Mouse (Mus musculus): ENCODE data around the gene Gnai1. TPM values are rescaled to one million over a fixed set of nuclear protein-coding genes. Genes with fewer than 3 reads are reported as not detected.

The Gnai1 gene
- polyA plus RNA-seq, 1 experiment from 2014 or later = 1.7 TPM

DNA sequence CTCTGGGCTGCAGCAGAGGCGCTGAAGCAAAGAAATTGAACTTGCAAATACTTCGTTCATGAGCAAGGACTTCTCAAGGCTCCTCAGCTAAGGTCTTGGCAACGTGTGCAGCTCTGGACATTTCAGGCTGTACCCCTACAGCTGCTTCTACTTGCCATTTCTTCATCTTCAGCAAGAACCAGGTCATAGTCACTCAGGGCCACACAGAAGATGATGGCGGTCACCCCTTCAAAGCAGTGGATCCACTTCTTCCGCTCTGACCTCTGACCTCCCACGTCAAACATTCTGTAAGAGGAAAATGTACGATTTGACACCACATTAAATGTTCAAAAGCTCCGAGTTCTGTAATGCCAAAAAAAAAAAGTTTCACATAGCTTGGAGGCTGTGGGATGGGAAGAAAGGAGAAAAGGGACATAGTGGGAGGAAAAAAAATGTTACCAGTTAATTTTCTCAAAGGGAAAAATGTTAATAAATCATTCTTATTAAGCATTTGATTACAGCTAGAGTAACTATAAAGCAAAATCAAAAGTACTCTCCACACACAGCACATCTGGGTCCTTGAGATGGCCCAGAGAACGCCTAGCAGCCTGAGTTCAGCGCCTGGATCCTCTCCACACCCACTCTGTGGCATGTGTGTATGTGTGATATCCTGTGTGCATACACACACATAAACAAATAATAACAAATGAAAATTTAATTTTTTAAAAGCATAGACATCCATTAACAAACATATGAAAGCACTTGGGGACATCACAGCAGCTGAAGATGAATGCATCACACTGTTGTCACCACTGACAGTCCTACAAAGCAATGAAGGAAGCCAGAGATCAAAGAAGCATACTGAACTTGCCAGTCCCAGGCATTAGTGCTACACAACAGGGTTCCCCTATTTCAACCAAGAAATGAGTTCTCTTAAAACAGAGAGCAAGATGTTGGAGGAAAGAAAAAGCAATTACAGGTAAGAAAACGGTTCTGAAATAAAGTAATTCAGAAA is 86.6 kb downstream of the Gnai1 start:
- TF ChIP-seq CTCF (IDR thresholded peaks at IDR 0.05; ENCODE audit: low read depth) (no peak), EP300 (IDR thresholded peaks at IDR 0.05; ENCODE audit: low read depth) (no peak)
- Histone ChIP-seq H3K9me3 (ENCODE audit: low read length) (no peaks in the 10 kb centered on the region), H3K27ac (ENCODE audit: low read depth) (no peak overlapping the region), H3K27me3 (ENCODE audit: insufficient read depth, low read length) (no peaks in the 10 kb centered on the region), H3K4me1 (ENCODE audit: insufficient read depth) (no peaks in the 10 kb centered on the region), H3K9ac (replicated peaks) (no peak overlapping the region), H3K4me3 (ENCODE audit: low read depth, low read length) (no peak overlapping the region), H3K36me3 (replicated peaks; ENCODE audit: insufficient read depth, low read length) (no peaks in the 10 kb centered on the region), H3K4me2 (ENCODE audit: low read depth, low read length) (no peak overlapping the region)
- WGBS (ENCODE audit: insufficient replicate concordance) = 74% methylated on average over 11 of the region's 11 CpGs
- no peak for DNase-seq
- ATAC-seq = no peak

DNA sequence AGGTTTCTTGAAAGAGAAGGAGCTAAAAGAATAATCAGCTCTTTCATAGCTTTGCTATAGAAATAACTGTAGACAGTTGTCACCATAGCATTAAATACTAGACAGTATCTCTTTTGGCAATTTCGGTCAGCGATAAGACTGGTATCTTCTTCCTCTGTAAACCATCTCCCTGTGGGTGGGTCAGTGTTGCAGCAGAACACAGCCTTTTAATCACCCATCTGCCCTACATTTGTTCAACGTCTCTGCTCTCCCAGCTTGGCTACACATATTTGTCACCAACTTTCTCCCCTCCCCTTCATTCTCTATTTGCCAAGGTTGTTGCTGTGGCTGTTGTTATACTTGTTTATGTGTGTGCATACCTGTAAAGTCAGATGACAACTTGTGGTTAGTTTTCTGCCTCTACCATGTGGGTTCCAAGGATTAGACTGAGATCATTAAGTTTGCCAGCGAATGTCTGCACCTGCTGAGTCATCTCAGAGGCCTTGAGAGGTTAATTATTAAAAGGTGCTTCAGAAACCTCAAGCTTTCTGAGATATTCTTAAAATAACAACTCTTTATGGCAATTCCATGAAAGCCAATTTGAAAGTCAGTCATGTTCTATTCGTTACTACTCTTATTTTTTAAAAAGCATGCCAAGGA is 109.7 kb downstream of the Gnai1 start:
- H3K36me3 ChIP-seq (replicated peaks; ENCODE audit: insufficient read depth, low read length) = no peaks in the 10 kb centered on the region
- TF ChIP-seq EP300 (IDR thresholded peaks at IDR 0.05; ENCODE audit: low read depth) (no peak), CTCF (IDR thresholded peaks at IDR 0.05; ENCODE audit: low read depth) (no peak)
- H3K4me1 ChIP-seq (ENCODE audit: insufficient read depth) = no peaks in the 10 kb centered on the region
- no peak overlapping the region for H3K4me2 ChIP-seq (ENCODE audit: low read depth, low read length)
- DNase-seq = no peak
- no peak overlapping the region for H3K27ac ChIP-seq (ENCODE audit: low read depth)
- ATAC-seq = no peak
- H3K27me3 ChIP-seq (ENCODE audit: insufficient read depth, low read length) = no peaks in the 10 kb centered on the region
- H3K4me3 ChIP-seq (ENCODE audit: low read depth, low read length) = no peak overlapping the region
- H3K9ac ChIP-seq (replicated peaks) = no peak overlapping the region
- H3K9me3 ChIP-seq (ENCODE audit: low read length) = no peaks in the 10 kb centered on the region
- 70% methylated on average over 5 of the region's 5 CpGs for WGBS (ENCODE audit: insufficient replicate concordance)

DNA sequence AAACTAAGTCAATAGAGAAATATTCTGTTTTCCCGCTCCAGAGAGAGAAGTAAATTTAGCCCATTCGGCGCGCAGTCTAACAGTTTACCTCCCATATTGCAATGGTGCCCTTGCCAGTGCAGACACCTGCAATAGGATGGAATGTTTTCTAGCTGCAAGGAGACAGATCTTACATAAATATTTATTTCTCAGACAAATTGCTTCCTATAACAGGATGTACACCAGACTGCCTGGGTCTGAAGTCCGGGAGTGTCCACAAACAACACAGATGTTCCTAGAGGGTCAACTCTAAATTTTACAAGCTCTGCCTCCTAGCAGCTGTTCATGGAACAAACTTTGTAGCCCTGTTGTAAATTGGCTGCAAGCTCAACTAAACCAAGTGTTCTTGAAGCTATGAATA is 111.0 kb downstream of the Gnai1 start:
- no peak overlapping the region for H3K27ac ChIP-seq (ENCODE audit: low read depth)

GRCm38 (mm10) chr5:18229396-18229795 is 130.8 kb downstream of the Gnai1 start:
- H3K36me3 ChIP-seq (replicated peaks; ENCODE audit: insufficient read depth, low read length) = no peaks in the 10 kb centered on the region
- no peaks in the 10 kb centered on the region for H3K9me3 ChIP-seq (ENCODE audit: low read length)
- DNase-seq (no peak), ATAC-seq (no peak)
- TF ChIP-seq EP300 (IDR thresholded peaks at IDR 0.05; ENCODE audit: low read depth) = no peak
- TF ChIP-seq CTCF (IDR thresholded peaks at IDR 0.05; ENCODE audit: low read depth) = no peak
- no peak overlapping the region for H3K27ac ChIP-seq (ENCODE audit: low read depth)
- no peak overlapping the region for H3K4me2 ChIP-seq (ENCODE audit: low read depth, low read length)
- H3K4me1 ChIP-seq (ENCODE audit: insufficient read depth) = no peaks in the 10 kb centered on the region
- H3K4me3 ChIP-seq (ENCODE audit: low read depth, low read length) = no peak overlapping the region
- H3K27me3 ChIP-seq (ENCODE audit: insufficient read depth, low read length) = no peaks in the 10 kb centered on the region
- H3K9ac ChIP-seq (replicated peaks) = no peak overlapping the region
- 36% methylated on average over 1 of the region's 1 CpGs for WGBS (ENCODE audit: insufficient replicate concordance)

More for the DNA sequence above, 111.0 kb downstream of the Gnai1 start:
- Histone ChIP-seq H3K9me3 (ENCODE audit: low read length) (no peaks in the 10 kb centered on the region), H3K9ac (replicated peaks) (no peak overlapping the region), H3K36me3 (replicated peaks; ENCODE audit: insufficient read depth, low read length) (no peaks in the 10 kb centered on the region), H3K4me2 (ENCODE audit: low read depth, low read length) (no peak overlapping the region), H3K27me3 (ENCODE audit: insufficient read depth, low read length) (no peaks in the 10 kb centered on the region), H3K4me3 (ENCODE audit: low read depth, low read length) (no peak overlapping the region), H3K4me1 (ENCODE audit: insufficient read depth) (no peaks in the 10 kb centered on the region)
- ATAC-seq (no peak), DNase-seq (no peak)
- TF ChIP-seq EP300 (IDR thresholded peaks at IDR 0.05; ENCODE audit: low read depth) = no peak
- WGBS (ENCODE audit: insufficient replicate concordance) = 84% methylated on average over 5 of the region's 5 CpGs

DNA sequence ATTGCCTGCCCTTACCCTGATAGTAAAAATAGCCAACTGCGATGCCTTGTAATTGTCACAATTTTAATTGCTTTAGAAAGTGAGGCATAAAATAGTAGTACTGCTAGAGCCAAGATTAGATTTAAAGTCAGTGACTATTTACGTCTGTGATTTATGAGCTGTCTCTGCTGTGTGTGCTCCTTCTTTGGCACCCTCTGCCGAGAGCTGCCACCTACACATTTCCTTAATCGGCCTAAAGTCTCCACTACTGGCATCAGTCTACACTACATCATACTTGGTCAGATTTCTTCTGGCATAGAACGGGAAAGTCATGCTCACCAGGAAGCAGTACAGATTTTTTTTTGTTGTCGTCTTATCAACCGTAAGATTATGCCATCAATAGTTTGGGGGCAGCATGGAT is 131.3 kb downstream of the Gnai1 start:
- no peaks in the 10 kb centered on the region for H3K27me3 ChIP-seq (ENCODE audit: insufficient read depth, low read length)
- no peak overlapping the region for H3K4me3 ChIP-seq (ENCODE audit: low read depth, low read length)
- H3K9me3 ChIP-seq (ENCODE audit: low read length) = no peaks in the 10 kb centered on the region
- no peak for DNase-seq
- H3K9ac ChIP-seq (replicated peaks) = no peak overlapping the region
- no peak overlapping the region for H3K27ac ChIP-seq (ENCODE audit: low read depth)
- 73% methylated on average over 7 of the region's 7 CpGs for WGBS (ENCODE audit: insufficient replicate concordance)
- no peaks in the 10 kb centered on the region for H3K36me3 ChIP-seq (replicated peaks; ENCODE audit: insufficient read depth, low read length)
- no peaks in the 10 kb centered on the region for H3K4me1 ChIP-seq (ENCODE audit: insufficient read depth)
- ATAC-seq = no peak
- no peak overlapping the region for H3K4me2 ChIP-seq (ENCODE audit: low read depth, low read length)
- TF ChIP-seq CTCF (IDR thresholded peaks at IDR 0.05; ENCODE audit: low read depth) = no peak
- no peak for TF ChIP-seq EP300 (IDR thresholded peaks at IDR 0.05; ENCODE audit: low read depth)

DNA sequence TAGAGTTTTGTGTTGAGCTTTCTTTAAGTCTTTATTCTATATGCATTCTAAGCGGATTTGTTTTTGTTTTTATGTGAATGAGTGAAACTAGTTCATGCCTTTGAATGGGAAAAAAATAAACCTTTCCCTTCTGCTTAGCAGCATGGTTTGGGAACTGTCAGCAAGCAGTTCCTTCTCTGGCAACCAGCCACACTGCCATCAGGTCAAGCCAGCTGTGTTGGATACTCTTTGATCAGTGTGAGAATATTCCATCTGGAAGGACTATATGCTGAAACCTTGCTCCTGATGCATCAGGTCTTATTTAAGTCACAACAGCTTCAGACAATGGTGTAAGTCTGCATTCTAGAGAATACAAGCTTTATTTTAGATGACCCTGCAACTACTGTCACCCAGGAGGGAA is 139.3 kb downstream of the Gnai1 start:
- 50% methylated on average over 1 of the region's 1 CpGs for WGBS (ENCODE audit: insufficient replicate concordance)
- Histone ChIP-seq H3K27me3 (ENCODE audit: insufficient read depth, low read length) (no peaks in the 10 kb centered on the region), H3K4me1 (ENCODE audit: insufficient read depth) (no peaks in the 10 kb centered on the region), H3K4me2 (ENCODE audit: low read depth, low read length) (no peak overlapping the region), H3K36me3 (replicated peaks; ENCODE audit: insufficient read depth, low read length) (no peaks in the 10 kb centered on the region), H3K9me3 (ENCODE audit: low read length) (no peaks in the 10 kb centered on the region), H3K9ac (replicated peaks) (no peak overlapping the region), H3K4me3 (ENCODE audit: low read depth, low read length) (no peak overlapping the region), H3K27ac (ENCODE audit: low read depth) (no peak overlapping the region)
- ATAC-seq (no peak), DNase-seq (no peak)
- no peak for TF ChIP-seq CTCF (IDR thresholded peaks at IDR 0.05; ENCODE audit: low read depth)
- TF ChIP-seq EP300 (IDR thresholded peaks at IDR 0.05; ENCODE audit: low read depth) = no peak
